Mouse (Mus musculus): ENCODE measurements around the gene Mfrp. TPM values are rescaled to one million over a fixed set of nuclear protein-coding genes. Genes with fewer than 3 reads are reported as not detected.
A peak's percentile ranks its signal among the peaks of the same experiment; 100 is the strongest.

The Mfrp gene
- polyA plus RNA-seq, 1 experiment from 2014 or later = not detected

DNA sequence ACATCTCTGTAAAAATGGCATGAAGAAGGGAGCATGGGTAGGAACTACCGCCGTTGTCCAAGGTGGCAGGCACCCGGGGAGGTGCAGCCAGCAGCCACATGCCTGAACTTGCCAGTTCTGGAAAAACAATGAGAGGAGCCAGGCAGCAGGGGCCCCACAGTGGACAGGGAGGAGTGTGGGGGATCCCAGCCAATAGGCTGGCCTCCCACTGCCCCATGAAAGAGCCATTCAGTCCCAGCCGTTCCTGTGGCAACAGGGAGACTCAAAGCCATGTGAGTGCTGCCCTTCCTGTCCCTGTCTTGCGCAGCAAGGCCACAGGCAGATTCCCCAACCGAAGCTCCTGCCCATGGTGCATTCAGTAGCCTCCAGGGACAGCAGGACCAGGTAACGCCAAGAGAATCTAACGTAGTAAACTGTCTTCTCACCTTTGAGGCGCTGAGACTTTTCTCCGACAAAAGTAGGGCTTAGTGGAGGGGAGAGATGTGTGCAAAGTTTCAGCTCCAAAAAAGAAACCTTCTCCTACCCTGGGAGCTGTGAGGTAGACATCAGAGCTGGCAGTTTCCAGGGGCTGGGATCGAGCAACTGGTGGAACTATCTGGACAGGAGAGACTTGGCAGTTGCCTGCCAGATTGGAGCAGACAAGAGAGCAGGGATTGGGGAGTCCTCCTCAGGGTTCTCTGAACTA lies 29.5 kb upstream of the Mfrp start:
- H3K27ac ChIP-seq = no peak overlapping the region
- no peaks in the 10 kb centered on the region for H3K9me3 ChIP-seq (replicated peaks)
- H3K4me1 ChIP-seq (replicated peaks) = peaks cover 16% of the 10 kb centered on the region
- H3K9ac ChIP-seq = no peak overlapping the region
- H3K4me2 ChIP-seq = no peak overlapping the region
- WGBS (ENCODE audit: insufficient replicate concordance) = 46% methylated on average over 11 of the region's 11 CpGs
- no peak for ATAC-seq (ENCODE audit: low read depth)
- H3K36me3 ChIP-seq = no peaks in the 10 kb centered on the region
- no peak overlapping the region for H3K4me3 ChIP-seq (replicated peaks)
- H3K27me3 ChIP-seq = peaks cover 27% of the 10 kb centered on the region
- DNase-seq = no peak

DNA sequence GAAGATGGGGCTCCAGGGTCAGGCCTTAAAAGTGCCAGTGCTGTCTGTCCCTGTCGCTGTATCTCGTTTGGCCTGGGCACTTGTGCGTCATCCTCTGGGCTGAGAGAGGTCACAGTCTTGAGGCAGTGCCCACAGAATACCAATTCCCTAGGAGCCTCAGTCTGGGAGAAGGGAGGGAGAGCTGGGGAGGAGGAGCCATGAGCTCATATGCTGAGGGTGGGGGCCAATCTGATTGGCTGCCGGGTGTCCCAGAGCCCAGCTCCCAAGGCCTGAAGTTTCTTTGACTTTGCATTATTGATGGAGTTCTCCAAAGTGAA lies 29.0 kb upstream of the Mfrp start:
- ATAC-seq (ENCODE audit: low read depth) (no peak), DNase-seq (no peak)
- H3K27me3 ChIP-seq = peaks cover 27% of the 10 kb centered on the region
- no peaks in the 10 kb centered on the region for H3K9me3 ChIP-seq (replicated peaks)
- H3K4me2 ChIP-seq = no peak overlapping the region
- H3K36me3 ChIP-seq = no peaks in the 10 kb centered on the region
- no peak overlapping the region for H3K27ac ChIP-seq
- H3K4me1 ChIP-seq (replicated peaks) = peaks cover 11% of the 10 kb centered on the region
- no peak overlapping the region for H3K4me3 ChIP-seq (replicated peaks)
- no peak overlapping the region for H3K9ac ChIP-seq
- WGBS (ENCODE audit: insufficient replicate concordance) = 38% methylated on average over 4 of the region's 4 CpGs

DNA sequence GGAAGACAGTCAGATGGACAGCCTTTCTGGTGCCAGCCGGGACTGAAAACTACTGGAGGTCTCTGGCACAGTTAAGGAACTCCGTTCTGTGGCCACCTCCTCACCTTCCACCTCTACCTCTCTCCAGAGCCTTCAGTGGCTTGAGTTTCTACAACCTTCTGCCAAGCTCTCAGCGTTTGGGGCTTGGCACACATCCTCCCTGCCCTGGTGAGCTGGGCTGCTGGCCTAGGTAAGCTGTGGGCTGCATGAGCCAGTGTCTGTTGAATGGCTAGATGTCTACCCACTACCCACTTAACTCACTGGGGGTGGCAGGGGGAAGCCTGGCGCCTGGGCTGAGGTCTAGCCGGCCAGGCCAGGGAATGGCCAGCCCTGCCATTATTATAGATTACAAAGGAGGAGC lies 28.4 kb upstream of the Mfrp start:
- H3K27ac ChIP-seq = no peak overlapping the region
- H3K9ac ChIP-seq = no peak overlapping the region
- no peak for DNase-seq
- WGBS (ENCODE audit: insufficient replicate concordance) = 52% methylated on average over 5 of the region's 5 CpGs
- no peak overlapping the region for H3K4me3 ChIP-seq (replicated peaks)
- no peaks in the 10 kb centered on the region for H3K36me3 ChIP-seq
- H3K4me2 ChIP-seq = no peak overlapping the region
- H3K9me3 ChIP-seq (replicated peaks) = no peaks in the 10 kb centered on the region
- ATAC-seq (ENCODE audit: low read depth) = no peak
- H3K4me1 ChIP-seq (replicated peaks) = peaks cover 6% of the 10 kb centered on the region
- H3K27me3 ChIP-seq = peaks cover 27% of the 10 kb centered on the region

DNA sequence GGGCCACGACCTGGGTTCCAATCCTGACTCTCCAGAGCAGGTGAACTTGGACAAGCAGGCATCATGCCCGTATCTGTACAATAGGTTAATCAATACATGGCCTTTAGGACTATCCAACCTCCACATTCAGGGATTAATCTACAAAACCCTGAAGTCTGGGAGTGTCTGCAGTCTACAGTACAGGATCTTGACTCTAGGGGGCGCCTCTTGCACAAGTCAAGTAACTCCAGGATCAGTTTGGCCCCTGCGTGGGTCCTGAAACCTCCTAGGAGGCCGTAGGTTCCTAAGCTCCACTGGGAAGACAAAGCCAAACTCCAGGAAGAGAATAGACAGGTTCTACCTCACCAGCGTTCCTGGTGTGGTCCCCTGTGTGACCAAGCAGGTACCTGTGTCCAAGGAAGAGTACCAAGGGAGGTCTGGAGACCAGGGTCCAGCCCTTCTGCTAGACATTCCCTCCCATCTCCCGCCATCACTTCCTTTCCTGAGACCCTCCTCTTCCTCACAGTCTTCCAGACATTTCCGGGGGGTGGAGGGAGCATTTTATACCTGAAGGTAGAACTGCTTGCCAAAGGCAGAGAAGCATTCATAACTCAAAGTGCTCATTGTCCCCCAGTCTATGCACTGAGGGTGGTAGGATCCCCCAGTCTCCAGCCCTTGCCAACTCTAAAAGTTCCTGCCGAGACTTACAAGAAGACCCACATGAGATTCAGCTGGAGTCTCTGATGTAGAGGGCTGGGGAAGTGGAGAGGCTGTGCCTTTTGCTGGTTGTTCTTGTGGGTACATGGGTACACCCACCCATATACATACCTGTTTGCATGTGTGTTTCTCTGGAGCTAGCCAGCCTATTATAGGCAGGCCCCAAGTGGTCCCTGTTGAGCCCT lies 26.9 kb upstream of the Mfrp start:
- Histone ChIP-seq H3K4me3 (replicated peaks) (no peak overlapping the region), H3K36me3 (no peaks in the 10 kb centered on the region), H3K27ac (no peak overlapping the region), H3K4me2 (no peak overlapping the region), H3K9ac (no peak overlapping the region), H3K27me3 (peaks cover 27% of the 10 kb centered on the region), H3K4me1 (replicated peaks) (peaks cover 9% of the 10 kb centered on the region; the same call in 1 of the 2 replicates), H3K9me3 (replicated peaks) (no peaks in the 10 kb centered on the region)
- WGBS (ENCODE audit: insufficient replicate concordance) = 41% methylated on average over 9 of the region's 9 CpGs
- ATAC-seq (ENCODE audit: low read depth) = no peak
- DNase-seq = no peak

DNA sequence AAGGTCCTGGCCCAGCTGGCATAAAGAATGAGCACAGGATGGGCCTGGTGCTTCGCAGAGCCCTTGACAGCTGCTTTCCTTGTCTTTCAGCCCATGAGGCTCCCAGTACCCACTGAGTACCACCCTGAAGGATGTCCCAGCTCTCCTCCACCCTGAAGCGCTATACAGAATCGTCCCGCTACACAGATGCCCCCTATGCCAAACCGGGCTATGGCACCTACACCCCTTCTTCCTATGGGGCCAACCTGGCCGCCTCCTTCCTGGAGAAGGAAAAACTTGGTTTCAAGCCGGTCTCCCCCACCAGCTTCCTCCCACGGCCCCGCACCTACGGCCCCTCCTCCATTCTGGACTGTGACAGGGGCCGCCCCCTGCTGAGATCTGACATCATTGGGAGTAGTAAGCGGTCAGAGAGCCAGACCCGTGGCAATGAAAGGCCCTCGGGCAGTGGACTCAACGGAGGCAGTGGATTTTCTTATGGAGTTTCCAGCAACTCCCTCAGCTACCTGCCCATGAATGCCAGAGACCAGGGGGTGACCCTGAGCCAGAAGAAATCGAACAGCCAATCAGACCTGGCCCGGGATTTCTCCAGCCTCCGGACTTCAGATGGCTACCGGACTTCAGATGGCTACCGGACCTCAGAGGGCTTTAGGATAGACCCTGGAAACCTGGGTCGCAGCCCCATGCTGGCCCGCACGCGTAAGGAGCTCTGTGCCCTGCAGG lies 26.1 kb upstream of the Mfrp start:
- Histone ChIP-seq H3K36me3 (no peaks in the 10 kb centered on the region), H3K4me1 (replicated peaks) (peaks cover 9% of the 10 kb centered on the region; the same call in 1 of the 2 replicates), H3K9ac (no peak overlapping the region), H3K27ac (no peak overlapping the region), H3K4me3 (replicated peaks) (no peak overlapping the region), H3K4me2 (no peak overlapping the region), H3K27me3 (peaks cover 22% of the 10 kb centered on the region), H3K9me3 (replicated peaks) (no peaks in the 10 kb centered on the region)
- ATAC-seq (ENCODE audit: low read depth) (no peak), DNase-seq (no peak)
- 68% methylated on average over 24 of the region's 24 CpGs for WGBS (ENCODE audit: insufficient replicate concordance)

DNA sequence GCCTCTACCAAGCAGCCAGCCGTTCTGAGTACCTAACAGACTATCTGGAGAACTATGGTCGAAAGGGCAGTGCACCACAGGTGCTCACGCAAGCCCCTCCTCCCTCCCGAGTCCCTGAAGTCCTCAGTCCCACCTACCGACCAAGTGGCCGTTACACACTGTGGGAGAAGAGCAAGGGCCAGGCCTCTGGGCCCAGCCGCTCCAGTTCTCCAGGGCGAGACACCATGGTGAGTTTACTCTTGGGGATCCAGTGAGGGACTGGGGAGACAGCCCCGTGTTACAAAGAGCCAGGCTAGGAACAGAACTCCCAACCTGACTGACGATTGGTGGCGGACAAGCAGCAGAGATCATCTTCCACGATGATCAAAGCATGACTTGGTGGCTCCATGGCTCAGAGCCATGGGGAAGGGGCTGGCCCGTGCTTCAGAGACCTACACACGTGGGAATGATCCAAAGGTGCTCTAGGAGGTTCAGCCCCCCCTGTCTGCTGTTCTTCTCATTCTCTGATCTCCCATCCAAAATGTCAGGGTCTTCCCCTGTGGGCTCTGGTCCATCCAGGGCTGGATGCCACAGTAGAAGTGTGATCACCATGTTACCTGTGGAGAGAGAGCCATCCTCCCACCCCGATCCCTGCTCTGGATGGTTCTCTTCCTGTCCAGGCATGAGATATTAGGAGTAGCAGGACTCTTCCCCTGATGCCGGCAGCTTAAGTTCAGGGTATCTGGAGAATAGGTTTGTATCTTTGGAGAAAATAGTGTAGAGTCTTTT lies 25.3 kb upstream of the Mfrp start:
- H3K4me1 ChIP-seq (replicated peaks) = peaks cover 11% of the 10 kb centered on the region; the same call in 1 of the 2 replicates
- no peaks in the 10 kb centered on the region for H3K36me3 ChIP-seq
- H3K4me2 ChIP-seq = no peak overlapping the region
- no peak for ATAC-seq (ENCODE audit: low read depth)
- no peak overlapping the region for H3K27ac ChIP-seq
- WGBS (ENCODE audit: insufficient replicate concordance) = 61% methylated on average over 16 of the region's 16 CpGs
- no peak overlapping the region for H3K4me3 ChIP-seq (replicated peaks)
- no peak overlapping the region for H3K9ac ChIP-seq
- H3K27me3 ChIP-seq = peaks cover 15% of the 10 kb centered on the region; the same call in 1 of the 2 replicates
- no peak for DNase-seq
- H3K9me3 ChIP-seq (replicated peaks) = no peaks in the 10 kb centered on the region

DNA sequence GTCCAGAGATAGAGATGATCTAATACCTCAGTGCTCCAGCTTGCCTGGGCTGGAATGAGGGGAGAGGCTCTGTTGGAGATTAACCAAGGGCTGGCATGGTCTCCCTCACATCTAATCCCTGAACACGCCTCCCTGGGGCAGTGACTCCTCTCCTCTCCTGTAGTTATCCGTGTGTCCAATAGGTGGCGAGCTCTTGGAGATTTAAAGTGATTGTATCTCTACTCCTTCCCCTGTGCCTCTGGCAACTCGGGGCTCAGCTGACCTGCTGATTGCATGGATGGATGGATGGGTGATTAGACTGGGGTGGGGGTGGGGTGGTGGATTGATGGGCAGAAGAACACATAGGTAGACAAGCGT lies 24.8 kb upstream of the Mfrp start:
- Histone ChIP-seq H3K27me3 (peaks cover 15% of the 10 kb centered on the region), H3K27ac (no peak overlapping the region), H3K4me2 (no peak overlapping the region), H3K9ac (no peak overlapping the region), H3K4me3 (replicated peaks) (no peak overlapping the region), H3K4me1 (replicated peaks) (peaks cover 12% of the 10 kb centered on the region; the same call in 1 of the 2 replicates), H3K9me3 (replicated peaks) (no peaks in the 10 kb centered on the region), H3K36me3 (no peaks in the 10 kb centered on the region)
- ATAC-seq (ENCODE audit: low read depth) = 0 out of 2 replicates have a peak, but pooled peaks have one; percentile 14
- DNase-seq = peak; percentile 47
- 11% methylated on average over 5 of the region's 5 CpGs for whole genome bisulfite sequencing (ENCODE audit: insufficient replicate concordance)

DNA sequence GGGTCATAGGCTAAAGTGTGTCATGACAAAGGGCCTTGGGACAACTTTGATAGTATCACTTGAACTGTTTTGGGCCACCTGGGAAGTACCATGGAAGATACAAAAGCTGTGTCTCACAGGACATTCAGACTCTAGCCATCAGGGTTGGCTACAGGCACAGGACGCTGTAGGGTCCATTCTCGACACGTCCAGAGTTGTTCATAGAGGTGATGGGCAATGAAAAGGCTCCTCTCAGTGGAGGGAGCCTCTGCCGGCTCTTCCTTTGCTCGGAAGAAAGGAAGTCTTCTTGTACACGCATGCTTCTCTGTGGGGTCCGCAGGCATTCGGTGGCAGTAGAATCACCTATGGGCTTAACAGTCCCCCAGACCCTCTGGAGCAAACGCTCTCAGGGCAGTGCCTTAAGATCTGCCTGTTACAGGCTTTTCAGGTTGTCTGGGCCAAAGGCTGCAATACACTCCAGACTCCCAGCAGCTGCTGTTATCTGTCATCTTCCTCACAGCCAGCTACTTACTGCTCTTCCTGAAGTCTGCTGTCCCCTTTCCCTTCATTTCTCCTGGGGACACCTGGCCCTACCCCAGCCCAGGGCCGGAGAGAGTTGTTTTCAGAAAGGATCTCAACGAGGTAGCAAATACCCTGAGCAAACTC lies 24.1 kb upstream of the Mfrp start:
- H3K4me1 ChIP-seq (replicated peaks) = 0 out of 2 replicates have a peak, but pooled peaks cover 12% of the 10 kb centered on the region

DNA sequence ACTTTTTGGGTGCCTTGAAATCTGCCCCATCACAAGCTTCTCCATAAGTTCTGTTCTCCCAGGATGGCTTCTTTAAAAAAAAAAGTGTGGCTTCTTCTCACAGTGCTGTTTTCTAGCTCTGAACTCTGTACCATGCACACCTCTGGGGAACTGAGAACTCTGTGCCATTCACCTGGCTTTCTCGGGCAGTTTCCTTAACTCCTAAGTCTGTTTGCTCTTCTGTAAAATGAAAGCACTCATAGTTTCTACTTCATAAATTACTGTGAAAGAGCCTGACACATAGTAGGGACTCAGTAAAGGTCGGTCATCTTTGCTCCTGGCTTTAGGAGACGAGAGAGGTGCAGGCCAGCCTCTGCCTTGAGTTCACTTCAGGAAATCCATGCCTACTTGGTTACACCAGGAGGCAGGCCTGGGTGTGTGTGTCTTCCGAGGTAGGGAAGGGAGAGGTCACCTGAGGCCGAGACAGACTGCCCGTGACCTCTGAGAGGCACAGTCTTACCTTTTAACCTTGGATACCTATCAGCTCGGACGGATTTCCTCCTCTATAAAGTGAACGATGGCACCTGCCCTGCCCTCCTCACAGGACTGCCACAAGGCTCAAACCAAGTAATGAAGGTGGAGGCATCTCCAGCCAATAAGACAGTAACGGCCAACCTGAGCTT lies 23.3 kb upstream of the Mfrp start:
- H3K27ac ChIP-seq = no peak overlapping the region
- H3K9me3 ChIP-seq (replicated peaks) = no peaks in the 10 kb centered on the region

More for the DNA sequence above, 24.1 kb upstream of the Mfrp start:
- Histone ChIP-seq H3K9ac (no peak overlapping the region), H3K27ac (no peak overlapping the region), H3K27me3 (peaks cover 15% of the 10 kb centered on the region), H3K4me3 (replicated peaks) (no peak overlapping the region), H3K4me2 (no peak overlapping the region), H3K36me3 (no peaks in the 10 kb centered on the region), H3K9me3 (replicated peaks) (no peaks in the 10 kb centered on the region)
- DNase-seq = no peak
- WGBS (ENCODE audit: insufficient replicate concordance) = 76% methylated on average over 11 of the region's 11 CpGs
- ATAC-seq (ENCODE audit: low read depth) = no peak

More for the DNA sequence above, 23.3 kb upstream of the Mfrp start:
- ATAC-seq (ENCODE audit: low read depth) (no peak), DNase-seq (no peak)
- Histone ChIP-seq H3K9ac (no peak overlapping the region), H3K36me3 (no peaks in the 10 kb centered on the region), H3K27me3 (peaks cover 16% of the 10 kb centered on the region), H3K4me3 (replicated peaks) (no peak overlapping the region), H3K4me2 (no peak overlapping the region), H3K4me1 (replicated peaks) (peaks cover 12% of the 10 kb centered on the region; the same call in 1 of the 2 replicates)
- WGBS (ENCODE audit: insufficient replicate concordance) = 65% methylated on average over 10 of the region's 10 CpGs
